Mouse (Mus musculus) kidney, adult 2 months (tissue): ENCODE measurements around the gene Gmds.

Experiments
- CTCF ChIP-seq: fragments of 200-500 bp; conservative IDR thresholded peaks from 2 replicates; pipeline ENCODE4 v1.5.1; 2011; ENCODE audit warnings: low read depth, mild to moderate bottlenecking, control low read depth, low read length, moderate library complexity, mixed read lengths; ENCODE audit not compliant: insufficient read depth, insufficient read length
- POLR2A ChIP-seq: fragments of 200-500 bp; IDR thresholded peaks from one replicate; pipeline ENCODE4 v1.6.1; 2011; ENCODE audit warnings: low read depth, low read length, control low read depth

DNA sequence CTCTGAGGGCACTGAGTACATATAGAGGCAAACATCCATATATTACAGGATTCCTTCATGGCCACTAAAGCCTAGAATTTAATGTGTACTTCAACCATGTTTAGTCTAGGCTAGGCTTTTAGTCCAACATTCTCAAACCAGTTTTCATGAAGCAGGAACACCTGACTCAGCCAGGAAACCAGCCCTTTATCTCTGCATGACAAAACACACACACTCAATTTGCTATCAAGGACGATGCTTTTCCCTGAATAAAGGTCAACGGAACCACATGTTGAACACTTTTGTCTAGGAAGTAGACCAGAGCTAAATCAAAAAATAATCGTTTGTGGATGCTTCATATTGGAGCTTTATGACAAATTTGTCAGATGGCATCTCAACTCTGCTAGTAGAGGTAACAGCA lies 429.5 kb downstream of the Gmds start:
- no peak for TF ChIP-seq POLR2A
- no peak for TF ChIP-seq CTCF
